Mouse (Mus musculus): ENCODE data around the gene Grap2. TPM values are rescaled to one million over a fixed set of nuclear protein-coding genes. Genes with fewer than 3 reads are reported as not detected.

The Grap2 gene
- 63.5 TPM for polyA plus RNA-seq (2017; shearing (Covaris generic))

GRCm38 (mm10) chr15:80572291-80572690, at the start of gene Grap2:
Gene Grap2, plus strand, starts transcription at chr15:80572594.

GRCm38 (mm10) chr15:80565106-80565665, 7.2 kb upstream of the Grap2 start, which contains the start of gene Enthd1:
Gene Enthd1, minus strand, starts transcription at chr15:80565156.

GRCm38 (mm10) chr15:80671295-80672252, 99.2 kb downstream of the Grap2 start, which contains the start of gene Fam83f:
Gene Fam83f, plus strand, starts transcription at chr15:80671847.

Other genes starting within 250 kb of the Grap2 start
- gene Enthd1, start 7.4 kb upstream of the Grap2 start, polyA plus RNA-seq (2017; shearing (Covaris generic)) = 0.34 TPM
- 0.29 TPM for gene Fam83f, start 99.3 kb downstream of the Grap2 start, polyA plus RNA-seq (2017; shearing (Covaris generic))
- 40.3 TPM for gene Tnrc6b, start 138.7 kb downstream of the Grap2 start, polyA plus RNA-seq (2017; shearing (Covaris generic))